Mouse (Mus musculus): Measurements from ENCODE around the gene Nr1h3.

The Nr1h3 gene

DNA sequence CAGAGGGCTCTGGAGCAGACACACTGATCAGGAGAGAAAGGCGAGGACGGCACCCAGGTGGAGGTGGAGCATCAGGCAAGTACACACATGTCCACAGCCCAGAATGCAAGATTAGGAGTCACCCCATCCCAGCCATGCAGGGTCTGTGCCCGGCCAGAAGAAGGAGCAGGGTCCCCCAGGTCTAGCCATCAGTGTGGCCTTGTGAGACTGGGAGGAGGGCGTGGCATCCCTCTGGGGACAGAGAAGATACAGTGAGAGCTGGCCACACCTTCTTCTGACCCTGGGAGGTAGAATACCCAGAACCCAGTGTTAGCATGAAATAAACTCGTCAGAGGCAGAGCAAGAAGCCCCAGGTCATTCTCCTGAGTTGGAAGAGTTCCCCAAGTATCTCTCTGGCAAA lies 63.3 kb downstream of the Nr1h3 start:
- no peak for DNase-seq (ENCODE audit: low spot score)

DNA sequence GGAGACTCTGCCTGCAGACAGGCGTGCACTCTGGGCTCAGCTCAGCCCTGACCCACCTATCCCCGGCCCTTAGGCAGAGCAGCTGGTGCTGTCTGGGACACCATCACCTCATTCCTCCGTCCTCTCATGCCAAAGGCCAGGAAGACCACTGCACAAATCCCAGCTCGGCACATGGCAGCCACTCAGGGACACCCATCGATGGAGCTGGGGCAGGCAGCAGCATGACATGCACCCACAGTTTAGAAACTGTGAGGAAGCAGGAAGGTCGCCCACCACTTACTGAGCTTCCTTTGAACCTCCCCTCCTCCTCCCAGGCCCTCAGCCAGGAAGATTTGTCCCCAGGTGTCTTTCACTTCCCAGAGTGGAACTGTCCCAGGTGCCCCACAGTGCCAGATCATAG lies 65.2 kb downstream of the Nr1h3 start:
- DNase-seq (ENCODE audit: low spot score): no peak

DNA sequence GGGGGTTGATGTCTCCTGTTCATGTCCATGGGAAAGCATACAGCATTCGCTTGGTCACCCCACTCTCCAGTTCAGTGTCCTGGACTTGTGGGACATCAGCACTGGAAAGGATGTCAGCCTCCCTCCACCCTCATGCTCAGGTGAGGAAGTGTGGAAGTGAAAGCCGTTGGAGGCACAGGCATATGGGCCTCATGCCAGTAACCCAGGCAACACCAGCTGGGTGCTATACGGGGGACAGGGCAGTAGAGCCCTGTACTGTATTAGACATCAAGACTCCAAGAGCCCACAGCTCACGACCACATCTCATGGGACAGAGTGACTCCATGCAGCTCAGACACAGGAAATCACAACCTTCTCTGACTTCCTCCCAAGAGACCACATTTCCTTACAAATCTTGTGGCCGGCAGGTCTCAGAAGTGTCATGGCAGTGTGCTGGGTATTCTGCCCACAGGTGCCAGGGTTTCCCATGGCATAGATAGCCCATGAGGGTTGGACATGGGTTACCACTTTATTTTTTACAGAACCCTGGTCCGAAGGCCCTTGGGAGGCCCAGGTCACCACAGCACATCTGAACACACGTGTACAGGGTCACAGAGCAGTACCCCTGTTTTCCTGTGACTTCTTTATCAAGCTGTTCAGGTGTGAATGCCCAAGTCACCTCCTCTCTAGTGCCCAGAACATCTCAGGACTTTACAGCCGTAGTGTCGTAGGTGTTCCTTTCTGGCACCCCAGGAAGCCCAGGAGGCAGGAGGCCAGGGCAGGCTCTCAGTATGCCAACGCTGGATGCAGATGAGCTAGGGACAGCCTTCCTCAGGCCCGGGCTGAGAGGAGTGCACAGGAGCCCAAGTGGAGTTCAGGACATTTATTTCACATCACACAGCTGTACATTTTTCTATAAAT lies 65.9 kb downstream of the Nr1h3 start:
- DNase-seq (ENCODE audit: low spot score): no peak

All from ovary, adult 18-20 months (tissue).